ENCODE assay signal across 8 mouse cellular contexts in the genomic region with DNA sequence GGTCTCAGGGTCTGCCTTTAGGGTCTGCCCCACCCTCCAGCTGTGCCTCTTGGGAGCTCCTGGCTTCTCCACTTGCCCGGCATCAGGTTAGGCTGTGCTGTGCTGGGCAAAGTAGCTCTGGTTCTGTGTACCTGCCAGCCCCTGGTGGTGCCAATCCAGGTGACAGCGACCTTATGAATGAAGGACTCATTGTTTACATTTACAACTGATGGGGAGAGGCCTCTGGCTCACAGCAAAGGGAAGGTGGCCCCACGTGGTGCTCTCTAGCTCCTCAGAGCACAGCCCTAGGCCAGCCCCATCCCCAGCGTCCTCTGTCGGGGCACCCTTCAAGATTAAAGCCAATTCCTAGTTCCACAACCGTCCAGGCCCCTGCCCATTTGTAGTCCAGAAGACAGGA. TPM values are rescaled to one million over a fixed set of nuclear protein-coding genes. Genes with fewer than 3 reads are reported as not detected.
DNase-seq lines count a peak whose midpoint lies in the region; ATAC-seq and TF ChIP-seq lines count a peak whose summit lies in the region.

No protein-coding gene starts in this region.

- DNase-seq in CD4-positive, CD25-positive, alpha-beta regulatory T cell, adult 2 months (ENCODE audit: low read depth, low spot score), result peak; percentile 48
- peak; percentile 18 for DNase-seq in ovary, postnatal 36 days (ENCODE audit: low spot score)
- DNase-seq in ovary, postnatal 10 days (ENCODE audit: low spot score), result no peak
- DNase-seq in intestine, embryonic 14.5 days (ENCODE audit: low spot score), result no peak
- DNase-seq in midbrain, postnatal 0 days (ENCODE audit: low spot score), result no peak
- no peak for DNase-seq in adrenal gland, adult (ENCODE audit: inconsistent age in 2 of 2, low spot score in 1 of 2)
- DNase-seq in Muller cell, postnatal 12 days (ENCODE audit: inconsistent ontology term), result no peak

- peaks cover 34% of the 10 kb centered on the region for H3K4me1 ChIP-seq in intestine, embryonic 14.5 days (replicated peaks; ENCODE audit: control insufficient read depth, insufficient read depth, low read length)
- H3K4me1 ChIP-seq in midbrain, postnatal 0 days (ENCODE audit: insufficient read depth, low read length), result peaks cover 28% of the 10 kb centered on the region; the same call in 1 of the 2 replicates

- H3K36me3 ChIP-seq in intestine, embryonic 14.5 days (ENCODE audit: control insufficient read depth, insufficient read depth, low read length), result no peaks in the 10 kb centered on the region
- no peaks in the 10 kb centered on the region for H3K36me3 ChIP-seq in midbrain, postnatal 0 days (ENCODE audit: insufficient read depth, low read length)

- H3K4me3 ChIP-seq in intestine, embryonic 14.5 days (ENCODE audit: low read depth, low read length), result peak overlapping the region; percentile 80
- peak overlapping the region; percentile 94 for H3K4me3 ChIP-seq in midbrain, postnatal 0 days (ENCODE audit: low read depth, low read length)

- 11% methylated on average over 6 of the region's 6 CpGs for WGBS in intestine, embryonic 14.5 days
- WGBS in midbrain, postnatal 0 days, result 6% methylated on average over 6 of the region's 6 CpGs

- no peak; the same call in 1 of the 2 replicates for TF ChIP-seq CTCF in midbrain, postnatal 0 days (IDR thresholded peaks at IDR 0.05)

- H3K27me3 ChIP-seq in intestine, embryonic 14.5 days (replicated peaks; ENCODE audit: control insufficient read depth, insufficient read depth, low read length), result no peaks in the 10 kb centered on the region
- no peaks in the 10 kb centered on the region for H3K27me3 ChIP-seq in midbrain, postnatal 0 days (ENCODE audit: insufficient read depth, low read length)

- H3K27ac ChIP-seq in intestine, embryonic 14.5 days (ENCODE audit: low read depth), result peak overlapping the region; percentile 93; the same call in 1 of the 2 replicates
- peak overlapping the region; percentile 89 for H3K27ac ChIP-seq in midbrain, postnatal 0 days (ENCODE audit: low read depth, low read length)

- H3K9me3 ChIP-seq in intestine, embryonic 14.5 days (ENCODE audit: control insufficient read depth, low read length), result no peaks in the 10 kb centered on the region
- H3K9me3 ChIP-seq in midbrain, postnatal 0 days (ENCODE audit: low read length), result no peaks in the 10 kb centered on the region

- no peak for ATAC-seq in CD4-positive, CD25-positive, alpha-beta regulatory T cell, adult 4 months
- ATAC-seq in intestine, embryonic 14.5 days (replicated peaks; ENCODE audit: low FRiP score, low TSS enrichment, low read depth), result 0 out of 2 replicates have a peak, but pooled peaks have one; percentile 26
- no peak for ATAC-seq in midbrain, postnatal 0 days (ENCODE audit: low FRiP score)

- H3K4me2 ChIP-seq in intestine, embryonic 14.5 days (ENCODE audit: low read length), result peak overlapping the region; percentile 92
- peak overlapping the region; percentile 89 for H3K4me2 ChIP-seq in midbrain, postnatal 0 days (ENCODE audit: low read depth, low read length, poor library complexity, severe bottlenecking)

- H3K9ac ChIP-seq in intestine, embryonic 14.5 days (ENCODE audit: low read length), result peak overlapping the region; percentile 86
- peak overlapping the region; percentile 81 for H3K9ac ChIP-seq in midbrain, postnatal 0 days (replicated peaks; ENCODE audit: low read length, poor library complexity, severe bottlenecking)

RNA-seq across cellular contexts. Expression of a gene that starts 1.4 kb away (rescaled TPM):
- under 1 TPM; 0.52 to 0.54 TPM for polyA plus RNA-seq in CD4-positive, CD25-positive, alpha-beta regulatory T cell, adult 4 months (2017; shearing (Covaris generic))
- 4.7 and 4.8 TPM in 2 replicates for polyA plus RNA-seq in intestine, embryonic 14.5 days (2014; fragmentation: Nextera tagmentation; extraction: Ambion mirVana)
- total RNA-seq in midbrain, postnatal 0 days (2014; rRNA removed), result 148 and 153 TPM in 2 replicates
- 13.1 TPM in 2 replicates for polyA plus RNA-seq in midbrain, postnatal 0 days (2015; fragmentation: Nextera tagmentation; extraction: Ambion mirVana)

RNA-seq across cellular contexts. Expression of a gene that starts 9.1 kb away (rescaled TPM):
- under 1 TPM in 1 of 2 experiments, not detected in 1; 0.60 TPM for polyA plus RNA-seq in CD4-positive, CD25-positive, alpha-beta regulatory T cell, adult 4 months (2017; shearing (Covaris generic))
- polyA plus RNA-seq in intestine, embryonic 14.5 days (2014; fragmentation: Nextera tagmentation; extraction: Ambion mirVana), result 0.08 TPM in 1 of 2 replicates, not detected in the other
- total RNA-seq in midbrain, postnatal 0 days (2014; rRNA removed), result not detected in 2 replicates
- 0.93 and 1.1 TPM in 2 replicates for polyA plus RNA-seq in midbrain, postnatal 0 days (2015; fragmentation: Nextera tagmentation; extraction: Ambion mirVana)

RNA-seq across cellular contexts. Expression of a gene that starts 30.3 kb away (rescaled TPM):
- polyA plus RNA-seq in CD4-positive, CD25-positive, alpha-beta regulatory T cell, adult 4 months (2017; shearing (Covaris generic)), result 100 to 1,000 TPM; 134 to 185 TPM
- 298 and 318 TPM in 2 replicates for polyA plus RNA-seq in intestine, embryonic 14.5 days (2014; fragmentation: Nextera tagmentation; extraction: Ambion mirVana)
- total RNA-seq in midbrain, postnatal 0 days (2014; rRNA removed), result 58.1 and 87.6 TPM in 2 replicates
- polyA plus RNA-seq in midbrain, postnatal 0 days (2015; fragmentation: Nextera tagmentation; extraction: Ambion mirVana), result 155 and 157 TPM in 2 replicates

Comparison
In these comparisons a context has a peak if more than half of its experiments do, and no peak if none do; other contexts are left out.
1. DNase-seq: peak in CD4-positive, CD25-positive, alpha-beta regulatory T cell, adult 2 months (single experiment) and ovary, postnatal 36 days (single experiment); none in ovary, postnatal 10 days (single experiment), intestine, embryonic 14.5 days (single experiment), midbrain, postnatal 0 days (single experiment), adrenal gland, adult (0 of 2) and Muller cell, postnatal 12 days (single experiment).